ENCODE assay signal across 8 mouse cellular contexts in genomic region chr13:37854031-37854431, GRCm38 (mm10).
DNase-seq lines count a peak whose midpoint lies in the region; ATAC-seq and TF ChIP-seq lines count a peak whose summit lies in the region.

No protein-coding gene starts in this region.

- H3K36me3 ChIP-seq in hindbrain, embryonic 15.5 days, result no peaks in the 10 kb centered on the region
- no peaks in the 10 kb centered on the region for H3K36me3 ChIP-seq in liver, embryonic 12.5 days
- H3K36me3 ChIP-seq in myocyte (ENCODE audit: control insufficient read depth, insufficient read depth), result peaks cover 1% of the 10 kb centered on the region

- H3K4me3 ChIP-seq in hindbrain, embryonic 15.5 days, result peak overlapping the region; percentile 22
- peak overlapping the region; percentile 64 for H3K4me3 ChIP-seq in liver, embryonic 12.5 days
- peak overlapping the region; percentile 30 for H3K4me3 ChIP-seq in myocyte

- TF ChIP-seq POLR2A in myocyte (IDR thresholded peaks at IDR 0.05; ENCODE audit: insufficient read length, low read depth), result peak; percentile 54

- H3K27ac ChIP-seq in hindbrain, embryonic 15.5 days (replicated peaks), result no peak overlapping the region
- H3K27ac ChIP-seq in liver, embryonic 12.5 days, result peak overlapping the region; percentile 96

- no peak overlapping the region for H3ac ChIP-seq in myocyte (ENCODE audit: control insufficient read depth, insufficient read length)

- H3K79me2 ChIP-seq in myocyte (ENCODE audit: control insufficient read depth, insufficient read depth), result peaks cover 89% of the 10 kb centered on the region

- WGBS in hindbrain, embryonic 15.5 days, result 3% methylated on average over 14 of the region's 14 CpGs
- 2% methylated on average over 14 of the region's 14 CpGs for WGBS in liver, embryonic 12.5 days (ENCODE audit: insufficient replicate concordance)

- H3K27me3 ChIP-seq in hindbrain, embryonic 15.5 days, result peaks cover 2% of the 10 kb centered on the region; the same call in 1 of the 2 replicates
- no peaks in the 10 kb centered on the region for H3K27me3 ChIP-seq in liver, embryonic 12.5 days (replicated peaks)
- no peaks in the 10 kb centered on the region for H3K27me3 ChIP-seq in myocyte (ENCODE audit: control insufficient read depth, insufficient read depth, insufficient read length)

- no peaks in the 10 kb centered on the region for H3K9me3 ChIP-seq in hindbrain, embryonic 15.5 days
- H3K9me3 ChIP-seq in liver, embryonic 12.5 days (replicated peaks), result no peaks in the 10 kb centered on the region

- ATAC-seq in hindbrain, embryonic 15.5 days (ENCODE audit: low FRiP score, low read depth), result no peak
- no peak for ATAC-seq in liver, embryonic 12.5 days

- peak; percentile 74 to 90 for DNase-seq in adrenal gland, adult (ENCODE audit: inconsistent age in 2 of 2, low spot score in 1 of 2)
- no peak for DNase-seq in adrenal gland, adult 8-10 months
- DNase-seq in adrenal gland, postnatal 25 days, result peak; percentile 60
- peak; percentile 43 for DNase-seq in forelimb bud, embryonic 11.5 days (ENCODE audit: low read depth, low spot score)
- peak; percentile 81 for DNase-seq in testis, postnatal 14 days (ENCODE audit: low spot score)

- peak overlapping the region; percentile 49 for H3K4me2 ChIP-seq in hindbrain, embryonic 15.5 days
- H3K4me2 ChIP-seq in liver, embryonic 12.5 days, result peak overlapping the region; percentile 95
- peak overlapping the region; percentile 99 for H3K4me2 ChIP-seq in myocyte (ENCODE audit: low read depth)

- H3K4me1 ChIP-seq in hindbrain, embryonic 15.5 days (replicated peaks), result peaks cover 28% of the 10 kb centered on the region
- peaks cover 90% of the 10 kb centered on the region for H3K4me1 ChIP-seq in liver, embryonic 12.5 days

- H3K9ac ChIP-seq in hindbrain, embryonic 15.5 days, result no peak overlapping the region
- H3K9ac ChIP-seq in liver, embryonic 12.5 days, result peak overlapping the region; percentile 82

TF ChIP-seq in myocyte, 11 proteins besides CTCF, POLR2A, EP300 and RAD21:
- TF ChIP-seq SRF (IDR thresholded peaks at IDR 0.05; ENCODE audit: control insufficient read depth, insufficient read length, low read depth), result no peak
- no peak for TF ChIP-seq TCF12 (IDR thresholded peaks at IDR 0.05; ENCODE audit: insufficient read depth, poor library complexity, severe bottlenecking)
- no peak for TF ChIP-seq MYOG (IDR thresholded peaks at IDR 0.05; ENCODE audit: control insufficient read depth in 1 of 3, insufficient read depth in 1 of 3, insufficient read length in 2 of 3, low read depth in 2 of 3)
- peak in 1 of 3 experiments; percentile 9 for TF ChIP-seq MYOD1 (IDR thresholded peaks at IDR 0.05; ENCODE audit: control insufficient read depth in 1 of 3, insufficient read length in 2 of 3, low read depth in 2 of 3)
- peak; percentile 66 for TF ChIP-seq POLR2AphosphoS2 (IDR thresholded peaks at IDR 0.05; ENCODE audit: insufficient read length, low read depth)
- TF ChIP-seq MAX (IDR thresholded peaks at IDR 0.05; ENCODE audit: low read depth), result peak; percentile 42
- TF ChIP-seq REST (IDR thresholded peaks at IDR 0.05; ENCODE audit: insufficient read depth, insufficient read length), result no peak
- TF ChIP-seq CEBPB (IDR thresholded peaks at IDR 0.05; ENCODE audit: insufficient read depth, poor library complexity, severe bottlenecking), result no peak

Comparison
In these comparisons a context has a peak if more than half of its experiments do, and no peak if none do; other contexts are left out.
1. H3K4me2 ChIP-seq: peak in every context shown above with its lines; median percentile 99 in myocyte; 95 in liver, embryonic 12.5 days; 49 in hindbrain, embryonic 15.5 days.